Mouse (Mus musculus) kidney, adult 2 months (tissue): ENCODE data around the gene Qars.
A peak's percentile ranks its signal among the peaks of the same experiment; 100 is the strongest.

Experiments
- CTCF ChIP-seq: fragments of 200-500 bp; conservative IDR thresholded peaks from 2 replicates; pipeline ENCODE4 v1.5.1; 2011; ENCODE audit warnings: low read depth, mild to moderate bottlenecking, control low read depth, low read length, moderate library complexity, mixed read lengths; ENCODE audit not compliant: insufficient read depth, insufficient read length
- POLR2A ChIP-seq: fragments of 200-500 bp; IDR thresholded peaks from one replicate; pipeline ENCODE4 v1.6.1; 2011; ENCODE audit warnings: low read depth, low read length, control low read depth

DNA sequence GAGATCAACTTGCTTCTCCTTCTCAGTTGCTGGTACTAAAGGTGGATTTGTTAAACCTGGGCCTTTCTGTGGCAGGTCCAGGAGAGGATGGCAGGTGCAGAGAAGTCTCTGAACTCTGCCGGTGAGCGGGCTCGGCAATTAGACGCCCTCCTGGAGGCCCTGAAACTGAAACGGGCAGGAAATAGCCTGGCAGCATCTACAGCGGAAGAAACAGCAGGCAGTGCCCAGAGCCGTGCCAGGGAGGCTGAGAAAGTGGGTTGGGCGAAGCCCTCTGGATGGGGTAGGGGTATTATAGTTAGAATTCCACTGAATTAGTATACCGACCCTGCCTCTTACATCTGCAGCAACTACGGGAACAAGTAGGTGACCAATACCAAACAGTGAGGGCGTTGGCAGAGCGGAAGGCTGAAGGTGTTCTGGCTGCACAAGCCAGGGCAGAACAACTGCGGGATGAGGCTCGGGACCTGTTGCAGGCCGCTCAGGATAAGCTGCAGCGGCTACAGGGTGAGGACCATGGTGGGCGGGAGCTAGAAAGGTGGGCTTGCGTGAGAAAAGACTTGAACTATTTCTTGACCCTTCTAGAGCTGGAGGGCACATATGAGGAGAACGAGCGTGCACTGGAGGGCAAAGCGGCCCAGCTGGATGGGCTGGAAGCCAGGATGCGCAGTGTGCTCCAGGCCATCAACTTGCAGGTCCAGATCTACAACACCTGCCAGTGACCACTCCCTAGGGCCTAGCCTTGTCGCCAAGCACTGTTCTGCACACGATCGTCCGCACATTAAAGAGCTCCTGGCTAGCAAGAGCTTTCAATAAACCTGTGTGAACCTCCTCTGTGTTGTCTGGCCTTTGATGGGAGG, 17.6 kb upstream of the Qars start:
- TF ChIP-seq CTCF (no peak), POLR2A (peak; percentile 5)
